Mouse (Mus musculus): ENCODE data around the gene Piezo1. TPM values are rescaled to one million over a fixed set of nuclear protein-coding genes. Genes with fewer than 3 reads are reported as not detected.

The Piezo1 gene
- polyA plus RNA-seq, 1 experiment from 2014 or later: 45.8 TPM

DNA sequence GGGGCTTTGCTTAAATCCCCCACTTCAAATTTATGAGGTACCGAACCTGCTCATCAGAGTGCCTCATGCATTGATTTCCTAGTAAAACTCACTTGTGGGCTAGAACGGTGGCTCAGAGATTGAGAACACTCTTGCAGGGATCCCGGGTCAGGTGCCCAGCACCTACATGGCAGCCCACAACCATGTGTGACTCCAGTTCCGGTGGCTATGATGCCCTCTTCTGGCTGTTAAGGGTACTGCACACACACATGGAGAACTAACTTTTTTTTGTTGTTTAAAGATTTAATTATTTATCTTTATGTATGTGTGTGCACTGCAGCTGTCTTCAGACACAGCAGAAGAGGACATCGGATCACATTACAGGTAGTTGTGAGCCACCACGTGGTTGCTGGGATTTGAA, 115.8 kb downstream of the Piezo1 start:
- 86% methylated on average over 6 of the region's 6 CpGs for WGBS
- H3K27me3 ChIP-seq (replicated peaks; ENCODE audit: control insufficient read depth, insufficient read depth, low read length): no peaks in the 10 kb centered on the region
- no peak for ATAC-seq (replicated peaks; ENCODE audit: low FRiP score)
- H3K27ac ChIP-seq (ENCODE audit: low read depth, low read length): no peak overlapping the region
- peaks cover 21% of the 10 kb centered on the region; the same call in 1 of the 2 replicates for H3K36me3 ChIP-seq (ENCODE audit: control insufficient read depth, insufficient read depth, low read length)
- no peaks in the 10 kb centered on the region for H3K9me3 ChIP-seq (ENCODE audit: control insufficient read depth, low read length)
- H3K4me2 ChIP-seq: no peak overlapping the region
- no peak overlapping the region for H3K4me3 ChIP-seq (ENCODE audit: low read depth, low read length)
- no peak for DNase-seq (ENCODE audit: low spot score)
- no peak overlapping the region for H3K9ac ChIP-seq (ENCODE audit: low read depth, low read length)
- H3K4me1 ChIP-seq (replicated peaks; ENCODE audit: control insufficient read depth, insufficient read depth, low read length): peaks cover 29% of the 10 kb centered on the region

- Histone ChIP-seq H3K27ac (ENCODE audit: low read depth, low read length) (no peak overlapping the region; the same call in 1 of the 2 replicates), H3K4me2 (peak overlapping the region; percentile 97), H3K9me3 (ENCODE audit: control insufficient read depth, low read length) (no peaks in the 10 kb centered on the region), H3K27me3 (replicated peaks; ENCODE audit: control insufficient read depth, insufficient read depth, low read length) (no peaks in the 10 kb centered on the region), H3K9ac (ENCODE audit: low read depth, low read length) (peak overlapping the region; percentile 81; the same call in 1 of the 2 replicates), H3K4me3 (ENCODE audit: low read depth, low read length) (peak overlapping the region; percentile 69; the same call in 1 of the 2 replicates), H3K4me1 (replicated peaks; ENCODE audit: control insufficient read depth, insufficient read depth, low read length) (peaks cover 32% of the 10 kb centered on the region), H3K36me3 (ENCODE audit: control insufficient read depth, insufficient read depth, low read length) (peaks cover 22% of the 10 kb centered on the region)
- DNase-seq (ENCODE audit: low spot score) (no peak), ATAC-seq (replicated peaks; ENCODE audit: low FRiP score) (no peak; the same call in 1 of the 2 replicates)
- whole genome bisulfite sequencing: 61% methylated on average over 11 of the region's 11 CpGs
Measured at GRCm38 (mm10) chr8:122433269-122433905, 117.7 kb downstream of the Piezo1 start.

- Histone ChIP-seq H3K4me3 (ENCODE audit: low read depth, low read length) (peak within 1 kb of the TSS; percentile 69), H3K4me2 (peak within 1 kb of the TSS; percentile 97), H3K9me3 (ENCODE audit: control insufficient read depth, low read length) (no peaks in the 10 kb centered on the region), H3K27me3 (replicated peaks; ENCODE audit: control insufficient read depth, insufficient read depth, low read length) (no peaks in the 10 kb centered on the region), H3K36me3 (ENCODE audit: control insufficient read depth, insufficient read depth, low read length) (peaks cover 18% of the 10 kb centered on the region), H3K9ac (ENCODE audit: low read depth, low read length) (peak within 1 kb of the TSS; percentile 81), H3K27ac (ENCODE audit: low read depth, low read length) (peak within 1 kb of the TSS; percentile 79), H3K4me1 (replicated peaks; ENCODE audit: control insufficient read depth, insufficient read depth, low read length) (peaks cover 26% of the 10 kb centered on the region)
- peak; percentile 76 for DNase-seq (ENCODE audit: low spot score)
- 3% methylated on average over 45 of the region's 45 CpGs for WGBS
- ATAC-seq (replicated peaks; ENCODE audit: low FRiP score): peak; percentile 84
Measured at GRCm38 (mm10) chr8:122432443-122433268, 118.5 kb downstream of the Piezo1 start, which contains the start of gene Cyba. Cyba (minus strand) TSS chr8:122432930.

Small RNA genes within 50 kb of the gene (microRNA-seq; reads per million reads assigned to microRNA genes)
- gene Gm24366 (ENCODE audit: borderline number of aligned reads): not detected

Other genes with a start within 250 kb of the Piezo1 start
- not detected in 2 replicates for gene Trhr2, start 190.6 kb downstream of the Piezo1 start, polyA plus RNA-seq (2014; fragmentation: Nextera tagmentation; extraction: Ambion mirVana)
- gene Zc3h18, start 174.7 kb downstream of the Piezo1 start, polyA plus RNA-seq (2014; fragmentation: Nextera tagmentation; extraction: Ambion mirVana): 41.3 and 44.2 TPM in 2 replicates
- not detected in 2 replicates for gene Il17c, start 129.3 kb downstream of the Piezo1 start, polyA plus RNA-seq (2014; fragmentation: Nextera tagmentation; extraction: Ambion mirVana)
- gene Cyba, start 118.4 kb downstream of the Piezo1 start, polyA plus RNA-seq (2014; fragmentation: Nextera tagmentation; extraction: Ambion mirVana): 201 and 215 TPM in 2 replicates
- 36.5 and 40.6 TPM in 2 replicates for gene Mvd, start 107.9 kb downstream of the Piezo1 start, polyA plus RNA-seq (2014; fragmentation: Nextera tagmentation; extraction: Ambion mirVana)
- 0.23 and 0.29 TPM in 2 replicates for gene Snai3, start 90.6 kb downstream of the Piezo1 start, polyA plus RNA-seq (2014; fragmentation: Nextera tagmentation; extraction: Ambion mirVana)
- 24.7 and 26.8 TPM in 2 replicates for gene Rnf166, start 75.3 kb downstream of the Piezo1 start, polyA plus RNA-seq (2014; fragmentation: Nextera tagmentation; extraction: Ambion mirVana)
- gene Ctu2, start 75.2 kb downstream of the Piezo1 start, polyA plus RNA-seq (2014; fragmentation: Nextera tagmentation; extraction: Ambion mirVana): 51.9 and 55.6 TPM in 2 replicates
- gene Cdt1, start 16.7 kb upstream of the Piezo1 start, polyA plus RNA-seq (2014; fragmentation: Nextera tagmentation; extraction: Ambion mirVana): 93.2 and 98.2 TPM in 2 replicates
- gene Aprt, start 25.6 kb upstream of the Piezo1 start, polyA plus RNA-seq (2014; fragmentation: Nextera tagmentation; extraction: Ambion mirVana): 400 and 425 TPM in 2 replicates
- gene Galns, start 60.1 kb upstream of the Piezo1 start, polyA plus RNA-seq (2014; fragmentation: Nextera tagmentation; extraction: Ambion mirVana): 6.5 and 6.6 TPM in 2 replicates
- gene Trappc2l, start 60.3 kb upstream of the Piezo1 start, polyA plus RNA-seq (2014; fragmentation: Nextera tagmentation; extraction: Ambion mirVana): 40.3 and 44.6 TPM in 2 replicates
- not detected in 2 replicates for gene Pabpn1l, start 71.4 kb upstream of the Piezo1 start, polyA plus RNA-seq (2014; fragmentation: Nextera tagmentation; extraction: Ambion mirVana)
- 13.8 and 14.4 TPM in 2 replicates for gene Cbfa2t3, start 147.8 kb upstream of the Piezo1 start, polyA plus RNA-seq (2014; fragmentation: Nextera tagmentation; extraction: Ambion mirVana)
- 16.6 and 18.8 TPM in 2 replicates for gene Acsf3, start 224.2 kb upstream of the Piezo1 start, polyA plus RNA-seq (2014; fragmentation: Nextera tagmentation; extraction: Ambion mirVana)

Measured in liver, embryonic 11.5 days (tissue).